Mouse (Mus musculus) embryonic facial prominence, embryonic 10.5 days (tissue): ENCODE data around the gene Hist1h3i. TPM values are rescaled to one million over a fixed set of nuclear protein-coding genes. Genes with fewer than 3 reads are reported as not detected.
"Not testable (repeated sequence)": the region's sequence is repeated elsewhere in the genome, so short reads cannot be mapped to it uniquely, and the experiment has no call there.

Source experiments
- DNase-seq: peaks from one replicate; pipeline ENCODE4 v3.0.0-alpha.2; 2017; ENCODE audit warnings: low spot score
- H3K27ac ChIP-seq: fragments of 300-500 bp; sonication (generic); replicated peaks from 2 replicates; pipeline ENCODE4 v1.5.1; 2016; ENCODE audit warnings: mild to moderate bottlenecking
- H3K27me3 ChIP-seq: fragments of 300-500 bp; sonication (generic); replicated peaks from 2 replicates; pipeline ENCODE4 v1.6.1; 2016; ENCODE audit warnings: low read depth, mild to moderate bottlenecking; ENCODE audit not compliant: poor library complexity, severe bottlenecking
- H3K36me3 ChIP-seq: fragments of 300-500 bp; sonication (generic); replicated peaks from 2 replicates; pipeline ENCODE4 v1.6.1; 2016; ENCODE audit warnings: mild to moderate bottlenecking, moderate library complexity
- H3K4me1 ChIP-seq: fragments of 300-500 bp; sonication (generic); 2 replicates; pipeline ENCODE4 v1.6.1; 2016
- H3K4me3 ChIP-seq: fragments of 300-500 bp; sonication (generic); 2 replicates; pipeline ENCODE4 v1.5.1; 2016; ENCODE audit warnings: mild to moderate bottlenecking, moderate library complexity
- H3K9me3 ChIP-seq: fragments of 300-500 bp; sonication (generic); 2 replicates; pipeline ENCODE4 v1.6.1; 2016; ENCODE audit warnings: mild to moderate bottlenecking
- WGBS: fragments of 180-500 bp; shearing (Covaris S2); methylation state at CpG from one replicate; pipeline ENCODE4 v1.1.7; 2016; 5-methylcytosine and 5-hydroxymethylcytosine counted together
- polyA plus RNA-seq: library from polyadenylated mRNA; unstranded; fragments of >200 nt; fragmentation: Nextera tagmentation; extraction: Ambion mirVana; gene quantifications from 2 replicates; pipeline ENCODE4 v1.2.1, GENCODE M21; 2016

Gene Hist1h3i
- polyA plus RNA-seq, 1 experiment from 2014 or later, result 103 TPM

DNA sequence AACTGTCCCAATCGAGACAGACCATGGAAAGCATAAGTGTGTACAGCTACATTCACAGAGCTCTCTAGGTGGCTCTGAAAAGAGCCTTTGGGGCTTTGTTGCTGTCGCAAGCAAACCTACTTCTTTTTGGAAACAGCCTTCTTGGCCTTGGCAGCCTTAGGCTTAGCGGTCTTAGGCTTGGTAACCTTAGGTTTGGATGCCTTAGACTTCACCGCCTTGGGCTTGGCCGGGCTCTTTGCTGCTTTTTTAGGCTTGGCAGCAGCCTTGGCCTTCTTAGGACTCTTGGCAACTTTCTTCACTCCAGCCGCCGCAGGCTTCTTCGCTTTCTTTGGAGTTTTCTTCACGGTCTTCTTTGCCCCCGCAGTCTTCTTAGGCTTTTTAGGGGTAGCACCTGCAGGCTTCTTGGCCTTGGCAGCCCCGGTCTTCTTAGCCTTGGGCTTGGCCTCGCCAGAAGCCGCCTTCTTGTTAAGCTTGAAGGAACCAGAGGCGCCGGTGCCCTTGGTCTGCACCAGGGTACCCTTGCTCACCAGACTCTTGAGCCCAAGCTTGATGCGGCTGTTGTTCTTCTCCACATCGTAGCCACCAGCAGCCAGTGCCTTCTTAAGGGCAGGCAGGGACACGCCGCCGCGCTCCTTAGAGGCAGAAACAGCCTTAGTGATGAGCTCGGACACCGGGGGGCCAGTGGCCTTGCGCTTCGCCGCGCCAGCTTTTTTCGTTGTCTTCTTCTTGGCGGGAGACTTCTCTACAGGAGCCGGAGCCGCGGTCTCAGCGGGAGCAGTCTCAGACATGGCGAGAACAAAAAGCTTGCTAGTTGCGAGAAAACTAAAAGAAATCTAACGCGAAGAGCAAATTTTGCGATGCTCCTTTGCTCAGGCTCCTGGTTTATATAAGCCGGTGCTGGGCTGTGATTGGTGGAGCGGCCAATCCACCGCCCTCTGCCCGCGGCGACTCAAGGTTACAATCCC lies 3.1 kb downstream of the Hist1h3i start, which contains the start of gene Hist1h1b:
TSS of gene Hist1h1b (minus strand) at position 859 of the 965 bp plus-strand sequence.
- Histone ChIP-seq H3K36me3 (no peaks in the 10 kb centered on the region), H3K4me3 (peak within 1 kb of the TSS; percentile 80), H3K27ac (peak within 1 kb of the TSS; percentile 97), H3K27me3 (no peaks in the 10 kb centered on the region), H3K9me3 (no peaks in the 10 kb centered on the region), H3K4me1 (peaks cover 29% of the 10 kb centered on the region)
- under 1% methylated on average over 44 of the region's 44 CpGs for WGBS
- peak; percentile 87 for DNase-seq

- Histone ChIP-seq H3K4me1 (peaks cover 23% of the 10 kb centered on the region), H3K27me3 (no peaks in the 10 kb centered on the region), H3K4me3 (peak overlapping the region; percentile 80), H3K9me3 (no peaks in the 10 kb centered on the region), H3K36me3 (no peaks in the 10 kb centered on the region), H3K27ac (peak overlapping the region; percentile 97)
- DNase-seq, result peak; percentile 77
- whole genome bisulfite sequencing, result 7% methylated on average over 33 of the region's 33 CpGs
These were observed 4.1 kb downstream of the Hist1h3i start for GRCm38 (mm10) chr13:21778814-21779766.

- WGBS, result 78% methylated on average over 1 of the region's 1 CpGs
- Histone ChIP-seq H3K4me3 (peak overlapping the region; percentile 61), H3K27ac (peak overlapping the region; percentile 86; the same call in 1 of the 2 replicates)
These were observed 27.5 kb downstream of the Hist1h3i start for GRCm38 (mm10) chr13:21755707-21756106.

DNA sequence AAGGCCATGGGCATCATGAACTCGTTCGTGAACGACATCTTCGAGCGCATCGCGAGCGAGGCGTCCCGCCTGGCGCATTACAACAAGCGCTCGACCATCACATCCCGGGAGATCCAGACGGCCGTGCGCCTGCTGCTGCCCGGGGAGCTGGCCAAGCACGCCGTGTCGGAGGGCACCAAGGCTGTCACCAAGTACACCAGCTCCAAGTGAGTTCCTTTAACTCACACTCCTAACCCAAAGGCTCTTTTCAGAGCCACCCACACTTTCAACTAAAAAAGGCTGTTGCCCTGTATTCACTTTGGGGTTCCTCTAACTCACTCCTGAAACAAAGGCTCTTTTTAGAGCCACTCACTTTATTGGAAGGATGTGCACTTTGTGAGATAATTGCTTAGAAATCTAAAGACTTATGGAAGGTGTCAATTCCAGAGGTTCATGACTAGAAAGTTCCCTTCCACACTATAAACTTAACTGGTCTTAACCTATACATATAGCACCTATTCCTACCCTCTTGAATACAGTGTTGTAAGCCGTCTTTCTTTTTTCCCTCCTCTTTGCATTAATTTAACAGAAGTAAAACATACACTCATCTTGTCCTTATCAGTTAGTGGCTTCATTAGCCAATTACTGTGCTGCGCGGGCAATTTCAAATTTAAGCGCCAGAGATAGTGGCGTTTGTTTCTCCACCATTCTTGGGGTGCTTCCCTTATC lies 28.7 kb downstream of the Hist1h3i start:
- Histone ChIP-seq H3K4me1 (peaks cover 31% of the 10 kb centered on the region), H3K4me3 (peak overlapping the region; percentile 61), H3K27ac (peak overlapping the region; percentile 86)
- not testable (repeated sequence) for H3K9me3 ChIP-seq, H3K27me3 ChIP-seq, H3K36me3 ChIP-seq
- peak; percentile 38 for DNase-seq
- WGBS, result under 1% methylated on average over 25 of the region's 26 CpGs

More at GRCm38 (mm10) chr13:21755707-21756106, 27.5 kb downstream of the Hist1h3i start:
- no peaks in the 10 kb centered on the region for H3K9me3 ChIP-seq
- DNase-seq, result no peak
- no peaks in the 10 kb centered on the region for H3K27me3 ChIP-seq
- H3K4me1 ChIP-seq, result peaks cover 30% of the 10 kb centered on the region
- no peaks in the 10 kb centered on the region for H3K36me3 ChIP-seq

DNA sequence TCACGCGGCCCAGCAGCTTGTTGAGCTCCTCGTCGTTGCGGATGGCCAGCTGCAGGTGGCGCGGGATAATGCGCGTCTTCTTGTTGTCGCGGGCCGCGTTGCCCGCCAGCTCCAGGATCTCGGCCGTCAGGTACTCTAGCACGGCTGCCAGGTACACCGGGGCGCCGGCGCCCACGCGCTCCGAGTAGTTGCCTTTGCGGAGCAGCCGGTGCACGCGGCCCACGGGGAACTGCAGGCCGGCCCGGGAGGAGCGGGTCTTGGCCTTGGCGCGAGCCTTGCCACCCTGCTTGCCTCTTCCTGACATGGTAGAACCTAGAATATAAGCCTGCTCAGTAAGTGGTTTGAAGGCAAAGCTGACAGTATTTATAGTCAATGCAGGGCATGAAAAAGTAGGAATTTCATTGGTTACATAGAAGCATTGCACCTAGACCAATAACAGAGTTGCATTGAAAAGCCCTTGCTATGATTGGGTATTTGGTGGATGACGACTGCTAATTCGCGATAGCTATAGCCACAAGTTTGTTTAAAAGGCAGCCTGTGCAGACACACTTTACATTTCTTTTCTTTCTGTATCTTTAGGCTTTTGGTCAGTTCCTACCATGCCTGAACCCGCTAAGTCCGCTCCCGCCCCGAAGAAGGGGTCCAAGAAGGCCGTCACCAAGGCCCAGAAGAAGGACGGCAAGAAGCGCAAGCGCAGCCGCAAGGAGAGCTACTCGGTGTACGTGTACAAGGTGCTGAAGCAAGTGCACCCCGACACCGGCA lies 29.5 kb downstream of the Hist1h3i start, which contains the start of the genes Hist1h2ak and Hist1h2bn:
TSS of gene Hist1h2ak (minus strand) at position 304 of the 762 bp plus-strand sequence.
TSS of gene Hist1h2bn (plus strand) at position 600 of the 762 bp plus-strand sequence.
- H3K36me3 ChIP-seq, H3K9me3 ChIP-seq, H3K27me3 ChIP-seq: not testable (repeated sequence)
- Histone ChIP-seq H3K27ac (peak within 1 kb of the TSS; percentile 94), H3K4me3 (peak within 1 kb of the TSS; percentile 61), H3K4me1 (peaks cover 38% of the 10 kb centered on the region)
- WGBS, result under 1% methylated on average over 50 of the region's 50 CpGs
- peak; percentile 81 for DNase-seq

DNA sequence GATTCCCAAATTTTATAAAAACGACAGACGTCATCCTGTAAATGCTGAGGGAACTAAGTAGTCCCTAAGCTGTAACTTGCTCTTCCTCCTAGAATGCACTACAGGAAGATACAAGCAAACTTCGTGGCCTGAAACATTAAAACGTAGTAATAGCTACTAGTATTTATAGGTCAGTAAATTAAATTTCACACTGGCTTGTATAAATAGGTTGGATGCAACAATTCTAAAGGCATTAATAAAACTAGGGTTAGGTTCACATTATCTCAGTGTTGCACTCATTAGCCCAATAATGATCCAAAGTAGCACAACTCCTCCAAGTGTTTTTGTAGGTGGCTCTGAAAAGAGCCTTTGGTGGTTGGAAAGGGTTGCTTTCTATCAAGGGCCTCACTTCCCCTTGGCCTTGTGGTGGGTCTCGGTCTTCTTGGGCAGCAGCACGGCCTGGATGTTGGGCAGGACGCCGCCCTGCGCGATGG lies 30.1 kb downstream of the Hist1h3i start:
- H3K9me3 ChIP-seq, result no peaks in the 10 kb centered on the region
- no peaks in the 10 kb centered on the region for H3K27me3 ChIP-seq
- H3K36me3 ChIP-seq, result no peaks in the 10 kb centered on the region
- peaks cover 41% of the 10 kb centered on the region for H3K4me1 ChIP-seq
- peak overlapping the region; percentile 59 for H3K4me3 ChIP-seq
- WGBS, result 3% methylated on average over 10 of the region's 10 CpGs
- no peak for DNase-seq
- peak overlapping the region; percentile 94 for H3K27ac ChIP-seq

GRCm38 (mm10) chr13:21752356-21752755 lies 30.8 kb downstream of the Hist1h3i start:
- peak overlapping the region; percentile 59 for H3K4me3 ChIP-seq
- no peaks in the 10 kb centered on the region for H3K9me3 ChIP-seq
- H3K27me3 ChIP-seq, result no peaks in the 10 kb centered on the region
- DNase-seq, result peak; percentile 35
- H3K4me1 ChIP-seq, result peaks cover 45% of the 10 kb centered on the region
- 53% methylated on average over 3 of the region's 3 CpGs for WGBS
- no peaks in the 10 kb centered on the region for H3K36me3 ChIP-seq
- peak overlapping the region; percentile 94 for H3K27ac ChIP-seq

GRCm38 (mm10) chr13:21751827-21752226 lies 31.3 kb downstream of the Hist1h3i start:
- Histone ChIP-seq H3K36me3 (no peaks in the 10 kb centered on the region), H3K4me3 (peak overlapping the region; percentile 59), H3K27me3 (no peaks in the 10 kb centered on the region), H3K4me1 (peaks cover 46% of the 10 kb centered on the region), H3K9me3 (no peaks in the 10 kb centered on the region), H3K27ac (peak overlapping the region; percentile 94)
- 76% methylated on average over 3 of the region's 3 CpGs for WGBS
- DNase-seq, result no peak

DNA sequence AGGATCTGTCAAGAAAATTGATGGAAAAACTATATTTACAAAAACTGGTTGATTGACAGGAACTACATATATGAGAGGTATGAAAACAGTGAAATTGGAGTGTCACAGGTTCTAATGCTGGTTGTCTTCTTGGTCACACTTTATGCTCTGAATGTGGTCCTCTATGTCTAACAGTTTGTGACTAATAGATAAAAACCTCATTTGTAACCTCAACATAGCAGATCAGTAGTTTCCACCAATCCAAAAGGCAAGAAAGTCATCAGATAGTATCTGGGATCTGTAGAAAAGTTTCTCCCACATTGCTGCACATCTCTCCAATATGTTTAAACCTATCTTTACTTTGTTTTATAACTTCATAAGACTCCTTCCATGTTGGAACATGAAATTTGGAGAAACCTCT lies 31.8 kb downstream of the Hist1h3i start:
- Histone ChIP-seq H3K4me3 (peak overlapping the region; percentile 65), H3K4me1 (peaks cover 46% of the 10 kb centered on the region), H3K27me3 (no peaks in the 10 kb centered on the region), H3K36me3 (no peaks in the 10 kb centered on the region), H3K9me3 (no peaks in the 10 kb centered on the region), H3K27ac (peak overlapping the region; percentile 94)
- DNase-seq, result no peak

DNA sequence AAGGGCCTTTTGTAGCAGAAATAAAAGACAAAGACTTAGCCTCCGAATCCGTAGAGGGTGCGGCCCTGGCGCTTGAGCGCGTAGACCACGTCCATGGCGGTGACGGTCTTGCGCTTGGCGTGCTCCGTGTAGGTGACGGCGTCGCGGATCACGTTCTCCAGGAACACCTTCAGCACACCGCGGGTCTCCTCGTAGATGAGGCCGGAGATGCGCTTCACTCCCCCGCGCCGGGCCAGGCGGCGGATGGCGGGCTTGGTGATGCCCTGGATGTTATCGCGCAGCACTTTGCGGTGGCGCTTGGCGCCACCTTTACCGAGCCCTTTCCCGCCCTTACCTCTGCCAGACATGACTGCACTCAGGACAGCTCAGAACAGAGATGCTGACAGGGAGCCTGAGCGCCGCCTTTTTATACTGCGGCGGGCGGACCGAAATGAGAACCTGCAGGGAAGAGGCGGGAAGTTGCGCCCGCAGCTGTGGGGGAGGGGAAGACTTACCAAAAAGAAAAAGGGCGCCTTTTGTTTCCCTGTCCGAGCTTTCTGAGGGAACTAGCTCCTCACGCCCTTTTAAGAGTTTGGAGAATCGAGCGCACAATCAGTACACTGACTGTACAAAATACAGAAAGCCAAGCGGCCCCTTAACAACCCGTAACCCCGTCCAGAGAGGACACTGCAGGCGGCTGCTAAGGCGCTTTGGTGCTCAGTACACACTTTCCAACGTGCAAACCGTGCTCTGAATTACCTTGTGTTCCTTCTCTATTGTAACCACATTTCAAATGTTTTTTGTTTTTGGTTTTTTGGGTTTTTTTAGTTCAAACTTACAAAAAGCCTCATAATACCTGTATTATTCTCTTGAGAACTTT lies 32.8 kb downstream of the Hist1h3i start, which contains the start of gene Hist1h4k:
TSS of gene Hist1h4k (minus strand) at position 347 of the 859 bp plus-strand sequence.
- H3K27me3 ChIP-seq, H3K9me3 ChIP-seq, H3K36me3 ChIP-seq: not testable (repeated sequence)
- Histone ChIP-seq H3K4me3 (peak within 1 kb of the TSS; percentile 65), H3K27ac (peak within 1 kb of the TSS; percentile 94), H3K4me1 (peaks cover 41% of the 10 kb centered on the region)
- WGBS, result under 1% methylated on average over 48 of the region's 56 CpGs
- DNase-seq, result peak; percentile 94
